Mouse (Mus musculus): ENCODE data around the gene Fn3krp. TPM values are rescaled to one million over a fixed set of nuclear protein-coding genes. Genes with fewer than 3 reads are reported as not detected.

Gene Fn3krp
- polyA plus RNA-seq (2012; rRNA removed), result 13.1 and 13.3 TPM in 2 replicates

GRCm38 (mm10) chr11:121420830-121421552 lies at the start of gene Fn3krp:
Gene Fn3krp, plus strand, starts transcription at chr11:121421401.

GRCm38 (mm10) chr11:121387750-121388553 lies 33.2 kb upstream of the Fn3krp start, which contains the start of gene Rab40b:
Gene Rab40b, minus strand, starts transcription at chr11:121388251.

DNA sequence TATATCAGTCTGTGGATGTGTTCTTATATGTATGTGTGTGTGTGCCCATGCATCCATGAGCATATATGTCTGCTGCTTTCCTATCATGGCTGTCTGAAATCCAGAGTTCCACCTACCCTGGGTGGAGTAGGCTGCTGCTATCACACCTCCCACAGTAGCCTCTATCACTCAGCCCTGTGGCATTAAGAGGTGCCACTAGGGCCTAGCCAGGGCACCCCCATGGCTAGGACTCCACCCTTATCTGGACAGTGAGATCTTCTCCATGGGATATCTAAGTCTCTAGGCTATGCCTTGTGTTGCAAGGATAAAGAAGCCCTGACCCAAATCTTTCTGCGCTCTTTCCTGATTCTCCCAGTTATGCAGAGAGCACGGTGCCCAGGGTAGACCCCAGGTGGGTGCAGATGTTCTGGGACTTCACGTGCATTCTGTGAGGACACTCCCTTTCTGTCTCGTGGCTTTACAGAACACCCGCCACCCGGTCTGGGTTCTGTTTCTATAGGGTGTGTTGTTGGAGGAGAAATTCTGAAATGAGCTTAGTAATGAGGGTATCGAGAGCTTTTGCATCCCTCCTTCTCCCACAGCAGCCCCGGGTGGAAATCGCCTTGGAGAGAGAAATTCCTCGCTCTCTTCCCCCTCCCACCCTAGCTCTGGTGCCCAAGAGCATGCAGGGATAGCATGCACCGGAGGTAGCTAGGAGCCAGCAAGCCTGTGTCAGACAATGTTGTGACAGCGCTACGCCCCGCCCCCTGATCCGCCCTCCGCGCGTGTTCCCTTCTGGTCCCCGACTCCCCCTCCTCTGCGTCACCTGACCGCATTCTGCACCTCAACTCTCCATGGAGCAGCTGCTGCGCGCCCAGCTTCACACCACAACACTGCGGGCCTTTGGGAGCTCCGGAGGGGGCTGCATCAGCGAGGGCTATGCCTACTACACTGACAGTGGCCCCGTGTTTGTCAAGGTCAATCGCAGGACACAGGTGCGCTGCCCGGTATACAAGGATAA lies 13.3 kb downstream of the Fn3krp start, which contains the start of gene Fn3k:
Gene Fn3k (plus strand): TSS at position 758 of the 1,000 bp plus-strand sequence.

GRCm38 (mm10) chr11:121451753-121452635 lies 30.8 kb downstream of the Fn3krp start, which contains the start of gene Tbcd:
Gene Tbcd, plus strand, starts transcription at chr11:121451949.

Other genes starting within 250 kb of the Fn3krp start
- gene Hexdc, start 217.0 kb upstream of the Fn3krp start, polyA plus RNA-seq (2012; rRNA removed), result 72.0 and 79.9 TPM in 2 replicates
- 10.4 and 13.7 TPM in 2 replicates for gene Ogfod3, start 216.7 kb upstream of the Fn3krp start, polyA plus RNA-seq (2012; rRNA removed)
- 47.2 and 50.7 TPM in 2 replicates for gene Cybc1, start 192.1 kb upstream of the Fn3krp start, polyA plus RNA-seq (2012; rRNA removed)
- gene Narf, start 184.1 kb upstream of the Fn3krp start, polyA plus RNA-seq (2012; rRNA removed), result 60.3 and 67.7 TPM in 2 replicates
- gene Foxk2, start 161.4 kb upstream of the Fn3krp start, polyA plus RNA-seq (2012; rRNA removed), result 59.4 and 70.2 TPM in 2 replicates
- 74.6 and 76.1 TPM in 2 replicates for gene Wdr45b, start 67.0 kb upstream of the Fn3krp start, polyA plus RNA-seq (2012; rRNA removed)
- 5.3 and 7.1 TPM in 2 replicates for gene Rab40b, start 33.1 kb upstream of the Fn3krp start, polyA plus RNA-seq (2012; rRNA removed)
- 3.0 and 3.8 TPM in 2 replicates for gene Fn3k, start 13.5 kb downstream of the Fn3krp start, polyA plus RNA-seq (2012; rRNA removed)
- 65.8 and 69.2 TPM in 2 replicates for gene Tbcd, start 30.5 kb downstream of the Fn3krp start, polyA plus RNA-seq (2012; rRNA removed)
- gene Zfp750, start 97.9 kb downstream of the Fn3krp start, polyA plus RNA-seq (2012; rRNA removed), result 0.05 and 1.3 TPM in 2 replicates